Mouse (Mus musculus): ENCODE data around the gene Krt2.

Krt2 gene

GRCm38 (mm10) chr15:101772080-101772710, 45.8 kb downstream of the Krt2 start:
- DNase-seq = peak; percentile 60

DNA sequence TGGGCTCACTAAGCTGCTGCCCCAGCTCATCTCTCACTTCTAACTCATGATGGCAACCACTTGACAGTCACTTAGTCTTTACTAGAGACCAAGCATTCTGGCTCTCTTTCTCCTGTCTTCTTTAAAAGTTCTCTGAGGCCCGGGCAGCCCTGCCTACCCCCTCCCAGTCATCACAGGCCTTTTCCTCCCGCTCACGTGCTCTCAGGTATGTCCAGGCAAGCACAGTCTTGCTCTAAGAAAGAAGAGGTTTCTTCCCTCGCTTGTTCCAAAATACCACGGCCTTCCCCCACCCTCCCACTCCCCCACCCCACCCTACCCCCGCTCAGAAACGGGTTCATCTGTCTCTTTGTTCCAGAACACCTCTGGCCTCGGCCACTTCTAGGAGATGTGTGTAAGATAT, 47.7 kb downstream of the Krt2 start:
- DNase-seq = no peak

Measured in kidney, postnatal 10 days (tissue).